Comparison of ENCODE assay signal across 14 mouse cellular contexts in the genomic region with DNA sequence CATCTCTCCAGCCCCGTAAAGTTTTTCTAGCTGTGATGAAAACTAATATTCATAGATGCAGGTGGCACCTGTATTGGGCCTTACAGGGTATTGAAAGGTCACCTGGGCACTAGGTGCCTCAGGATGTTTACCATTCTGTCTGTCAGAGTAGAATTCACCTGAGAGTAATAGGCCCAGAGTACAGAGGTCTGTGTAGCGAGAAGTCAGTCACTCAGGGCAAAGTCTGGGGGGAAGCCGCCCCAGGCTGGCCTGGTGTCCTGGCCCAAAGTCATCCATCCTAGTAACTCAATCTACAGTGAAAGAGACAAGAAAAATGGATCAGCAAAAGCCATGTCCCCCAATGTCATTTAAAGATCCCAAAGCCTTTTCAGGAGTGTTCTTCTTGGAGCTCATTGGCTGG. TPM values are rescaled to one million over a fixed set of nuclear protein-coding genes. Genes with fewer than 3 reads are reported as not detected.
"Had no signal": no experiment of that assay in that cellular context is flagged by ENCODE, and none has a peak within 500 bp of the region (broad histone marks: within the 10 kb centered on the region; RNA-seq: fewer than 3 reads in every experiment).

No protein-coding gene starts in this region.

- H3K9ac ChIP-seq: hindbrain, embryonic 15.5 days; kidney, embryonic 15.5 days; limb, embryonic 15.5 days; lung, embryonic 15.5 days; midbrain, embryonic 15.5 days; neural tube, embryonic 13.5 days had no signal

- H3K27ac ChIP-seq: hindbrain, embryonic 15.5 days; kidney, embryonic 15.5 days; left cerebral cortex, adult 2 months; limb, embryonic 15.5 days; lung, embryonic 15.5 days; macrophage; midbrain, embryonic 15.5 days; neural tube, embryonic 13.5 days had no signal

- ATAC-seq: midbrain, embryonic 15.5 days had no signal

- H3K4me3 ChIP-seq: hindbrain, embryonic 15.5 days; kidney, embryonic 15.5 days; left cerebral cortex, adult 2 months; limb, embryonic 15.5 days; lung, embryonic 15.5 days; megakaryocyte, embryonic 14.5 days; midbrain, embryonic 15.5 days; neural tube, embryonic 13.5 days had no signal

- H3K4me2 ChIP-seq: hindbrain, embryonic 15.5 days; kidney, embryonic 15.5 days; limb, embryonic 15.5 days; lung, embryonic 15.5 days; midbrain, embryonic 11.5 days; midbrain, embryonic 15.5 days; neural tube, embryonic 13.5 days had no signal

- H3K36me3 ChIP-seq: lung, embryonic 15.5 days; midbrain, embryonic 15.5 days had no signal

- H3K9me3 ChIP-seq: hindbrain, embryonic 15.5 days; kidney, embryonic 15.5 days; limb, embryonic 15.5 days; lung, embryonic 15.5 days; megakaryocyte, embryonic 14.5 days; midbrain, embryonic 15.5 days; neural tube, embryonic 13.5 days had no signal

- DNase-seq: lung, postnatal 14 days; right cerebral cortex, adult 18-20 months; right cerebral cortex, postnatal 25 days; thymus, postnatal 4 days had no signal

- H3K27me3 ChIP-seq: hindbrain, embryonic 15.5 days; kidney, embryonic 15.5 days; limb, embryonic 15.5 days; lung, embryonic 15.5 days; megakaryocyte, embryonic 14.5 days; midbrain, embryonic 15.5 days; neural tube, embryonic 13.5 days had no signal

RNA-seq across cellular contexts. Expression of a gene that starts 33.0 kb away (rescaled TPM):
- polyA plus RNA-seq: neural tube, embryonic 13.5 days had no signal

RNA-seq across cellular contexts. Expression of a gene that starts 45.6 kb away (rescaled TPM):
- polyA plus RNA-seq: macrophage had no signal
